Mouse (Mus musculus) stomach, postnatal 0 days (tissue): ENCODE measurements around the gene Tmem109. TPM values are rescaled to one million over a fixed set of nuclear protein-coding genes. Genes with fewer than 3 reads are reported as not detected.

ENCODE experiments used
- ATAC-seq: fragments of 200-750 bp; cut with Nextera tagmentation; 2 replicates; pipeline ENCODE4 v1.8.0; 2017; ENCODE audit not compliant: low FRiP score, low TSS enrichment
- DNase-seq: peaks from one replicate; pipeline ENCODE4 v3.0.0-alpha.2; 2016; ENCODE audit warnings: low spot score
- H3K27ac ChIP-seq: fragments of 300-500 bp; sonication (generic); replicated peaks from 2 replicates; pipeline ENCODE4 v1.5.1; 2014; ENCODE audit warnings: mild to moderate bottlenecking, control low read depth
- H3K27me3 ChIP-seq: fragments of 300-500 bp; sonication (generic); 2 replicates; pipeline ENCODE4 v1.6.1; 2014; ENCODE audit warnings: low read length; ENCODE audit not compliant: control insufficient read depth, insufficient read depth
- H3K36me3 ChIP-seq: fragments of 300-500 bp; sonication (generic); 2 replicates; pipeline ENCODE4 v1.6.1; 2014; ENCODE audit warnings: low read length, mixed read lengths; ENCODE audit not compliant: control insufficient read depth, insufficient read depth
- H3K4me1 ChIP-seq: fragments of 300-500 bp; sonication (generic); replicated peaks from 2 replicates; pipeline ENCODE4 v1.6.1; 2014; ENCODE audit warnings: antibody characterized with exemption; ENCODE audit not compliant: control insufficient read depth, insufficient read depth
- H3K4me2 ChIP-seq: fragments of 300-500 bp; sonication (generic); replicated peaks from 2 replicates; pipeline ENCODE4 v1.6.1; 2014; ENCODE audit warnings: low read depth, mild to moderate bottlenecking, control low read depth, moderate library complexity
- H3K4me3 ChIP-seq: fragments of 300-500 bp; sonication (generic); 2 replicates; pipeline ENCODE4 v1.5.1; 2014; ENCODE audit warnings: low read depth, low read length, control low read depth
- H3K9ac ChIP-seq: fragments of 300-500 bp; sonication (generic); 2 replicates; pipeline ENCODE4 v1.6.1; 2014; ENCODE audit warnings: mild to moderate bottlenecking, low read length, control low read depth, mixed read lengths
- H3K9me3 ChIP-seq: fragments of 300-500 bp; sonication (generic); 2 replicates; pipeline ENCODE4 v1.6.1; 2016; ENCODE audit warnings: low read length; ENCODE audit not compliant: control insufficient read depth
- CTCF ChIP-seq: IDR thresholded peaks from 2 replicates; pipeline ENCODE4 v1.5.1; 2016; ENCODE audit warnings: antibody characterized with exemption, low read depth, mild to moderate bottlenecking, moderate library complexity
- EP300 ChIP-seq: optimal IDR thresholded peaks from 2 replicates; pipeline ENCODE3; 2016; ENCODE audit warnings: antibody characterized with exemption
- WGBS: fragments of 180-500 bp; shearing (Covaris S2); extraction: QIAGEN DNeasy Blood & Tissue Kit; methylation state at CpG from one replicate; pipeline ENCODE4 v1.1.7; 2014; 5-methylcytosine and 5-hydroxymethylcytosine counted together
- polyA plus RNA-seq: library from polyadenylated mRNA; unstranded; fragments of >200 nt; fragmentation: Nextera tagmentation; extraction: Ambion mirVana; gene quantifications from 2 replicates; pipeline ENCODE4 v1.2.1, GENCODE M21; 2015

Gene Tmem109
- polyA plus RNA-seq, 1 experiment from 2014 or later: 176 TPM

- TF ChIP-seq EP300 (peak; percentile 91), CTCF (peak; percentile 71)
- 26% methylated on average over 6 of the region's 7 CpGs for WGBS
- no peaks in the 10 kb centered on the region for H3K9me3 ChIP-seq
- no peaks in the 10 kb centered on the region for H3K27me3 ChIP-seq
- no peaks in the 10 kb centered on the region for H3K36me3 ChIP-seq
- H3K4me2 ChIP-seq: peak overlapping the region; percentile 88
- H3K4me1 ChIP-seq: no peaks in the 10 kb centered on the region
- peak overlapping the region; percentile 94 for H3K27ac ChIP-seq
- ATAC-seq (peak; percentile 78), DNase-seq (peak; percentile 83)
- peak overlapping the region; percentile 73; the same call in 1 of the 2 replicates for H3K9ac ChIP-seq
- peak overlapping the region; percentile 64 for H3K4me3 ChIP-seq
Measured at GRCm38 (mm10) chr19:10880085-10880974, 1.5 kb downstream of the Tmem109 start.

GRCm38 (mm10) chr19:10878201-10878837 is 3.5 kb downstream of the Tmem109 start:
- Histone ChIP-seq H3K4me3 (no peak overlapping the region), H3K4me1 (no peaks in the 10 kb centered on the region), H3K9ac (no peak overlapping the region), H3K9me3 (no peaks in the 10 kb centered on the region), H3K4me2 (no peak overlapping the region), H3K27me3 (no peaks in the 10 kb centered on the region), H3K36me3 (peaks cover 4% of the 10 kb centered on the region; the same call in 1 of the 2 replicates), H3K27ac (no peak overlapping the region)
- 79% methylated on average over 7 of the region's 7 CpGs for WGBS
- DNase-seq: no peak
- no peak for TF ChIP-seq EP300
- TF ChIP-seq CTCF: no peak
- ATAC-seq: no peak

- H3K4me1 ChIP-seq: peaks cover 8% of the 10 kb centered on the region; the same call in 1 of the 2 replicates
- DNase-seq (no peak), ATAC-seq (no peak)
- WGBS: 77% methylated on average over 13 of the region's 14 CpGs
- TF ChIP-seq EP300 (no peak), CTCF (no peak)
- H3K9ac ChIP-seq: no peak overlapping the region
- H3K36me3 ChIP-seq: peaks cover 19% of the 10 kb centered on the region
- H3K9me3 ChIP-seq: no peaks in the 10 kb centered on the region
- H3K4me2 ChIP-seq: no peak overlapping the region
- H3K27ac ChIP-seq: 0 out of 2 replicates have a peak overlapping the region, but pooled peaks have one; percentile 24
- H3K4me3 ChIP-seq: no peak overlapping the region
- no peaks in the 10 kb centered on the region for H3K27me3 ChIP-seq
Measured at GRCm38 (mm10) chr19:10871328-10871961, 10.4 kb downstream of the Tmem109 start.

GRCm38 (mm10) chr19:10870676-10871075 is 11.1 kb downstream of the Tmem109 start:
- H3K27ac ChIP-seq: 0 out of 2 replicates have a peak overlapping the region, but pooled peaks have one; percentile 25
- no peaks in the 10 kb centered on the region for H3K27me3 ChIP-seq
- ATAC-seq (no peak), DNase-seq (no peak)
- WGBS: 80% methylated on average over 3 of the region's 3 CpGs
- H3K4me1 ChIP-seq: peaks cover 8% of the 10 kb centered on the region; the same call in 1 of the 2 replicates
- H3K9me3 ChIP-seq: no peaks in the 10 kb centered on the region
- TF ChIP-seq CTCF (no peak), EP300 (no peak)
- peak overlapping the region; percentile 18; the same call in 1 of the 2 replicates for H3K9ac ChIP-seq
- H3K4me2 ChIP-seq: no peak overlapping the region
- H3K36me3 ChIP-seq: peaks cover 19% of the 10 kb centered on the region
- no peak overlapping the region for H3K4me3 ChIP-seq

- 2% methylated on average over 8 of the region's 8 CpGs for WGBS
- peak within 1 kb of the TSS; percentile 79 for H3K27ac ChIP-seq
- H3K9ac ChIP-seq: peak within 1 kb of the TSS; percentile 76
- no peaks in the 10 kb centered on the region for H3K9me3 ChIP-seq
- TF ChIP-seq EP300 (no peak), CTCF (no peak)
- peaks cover 19% of the 10 kb centered on the region for H3K36me3 ChIP-seq
- ATAC-seq (no peak), DNase-seq (no peak)
- peak within 1 kb of the TSS; percentile 66 for H3K4me3 ChIP-seq
- H3K4me1 ChIP-seq: peaks cover 8% of the 10 kb centered on the region; the same call in 1 of the 2 replicates
- peak within 1 kb of the TSS; percentile 82 for H3K4me2 ChIP-seq
- no peaks in the 10 kb centered on the region for H3K27me3 ChIP-seq
Measured at GRCm38 (mm10) chr19:10869886-10870527, 11.8 kb downstream of the Tmem109 start, which contains the start of gene Tmem132a. Tmem132a (minus strand) TSS chr19:10869940.
